Mouse (Mus musculus): ENCODE data around the gene Aen. TPM values are rescaled to one million over a fixed set of nuclear protein-coding genes. Genes with fewer than 3 reads are reported as not detected.

The Aen gene
- total and polyA plus RNA-seq, 3 experiments = 69.1 to 74.2 (median 72.9) TPM

GRCm38 (mm10) chr7:78855044-78855655, 40.5 kb upstream of the Aen start:
- Histone ChIP-seq H3K4me1 (ENCODE audit: control insufficient read depth in 1 of 2, insufficient read depth in 2 of 2) (peaks cover 3% of the 10 kb centered on the region in 2 experiments; a peak in 2 of 4 replicates), H3K27me3 (replicated peaks) (no peaks in the 10 kb centered on the region), H3K9me3 (replicated peaks; ENCODE audit: low read length) (no peaks in the 10 kb centered on the region), H3K4me3 (replicated peaks in 1 of 3; ENCODE audit: low read depth in 2 of 3, low read length in 2 of 3, poor library complexity in 1 of 3) (no peak overlapping the region), H3K27ac (ENCODE audit: insufficient read depth, low read depth) (no peak overlapping the region), H3K36me3 (replicated peaks in 1 of 2; ENCODE audit: control insufficient read depth in 1 of 2, insufficient read depth in 1 of 2, low read length in 1 of 2) (no peaks in the 10 kb centered on the region), H3K79me2 (replicated peaks; ENCODE audit: control insufficient read depth, extremely low read depth, insufficient read depth, poor library complexity, severe bottlenecking) (no peaks in the 10 kb centered on the region), H3K9ac (ENCODE audit: insufficient read depth, low read depth) (no peak overlapping the region), H3K4me2 (ENCODE audit: insufficient read depth, low read depth, poor library complexity, severe bottlenecking) (no peak overlapping the region)
- in situ Hi-C loops (cut with MboI; ENCODE audit: low pct_ligation_motif_present, low pct_unique_long_range_greater_than_20kb, low sequenced_read_pairs) (no loop called here), dilution Hi-C loops (cut with MboI; ENCODE audit: extremely low pct_ligation_motif_present, extremely low pct_unique_long_range_greater_than_20kb, low sequenced_read_pairs) (no loop called here)
- DNase-seq (ENCODE audit: extremely low read depth) = no peak
- no peak for TF ChIP-seq CHD2 (IDR thresholded peaks at IDR 0.05; ENCODE audit: low read length)
- no peak for TF ChIP-seq MAZ (IDR thresholded peaks at IDR 0.05; ENCODE audit: low read depth, low read length)
- no peak for TF ChIP-seq E2F4 (IDR thresholded peaks at IDR 0.05; ENCODE audit: insufficient replicate concordance, low read depth, low read length)
- TF ChIP-seq TBP (conservative IDR thresholded peaks at IDR 0.05; ENCODE audit: low read depth, low read length) = no peak
- no peak for TF ChIP-seq CHD1 (IDR thresholded peaks at IDR 0.05; ENCODE audit: low read depth, low read length)
- TF ChIP-seq JUN (IDR thresholded peaks at IDR 0.05; ENCODE audit: insufficient read depth, low read depth, low read length) = no peak
- TF ChIP-seq RCOR1 (conservative IDR thresholded peaks at IDR 0.05; ENCODE audit: low read depth, low read length) = no peak
- TF ChIP-seq NRF1 (IDR thresholded peaks at IDR 0.05; ENCODE audit: low read depth, low read length) = no peak
- no peak for TF ChIP-seq USF2 (conservative IDR thresholded peaks at IDR 0.05; ENCODE audit: low read depth, low read length)
- TF ChIP-seq ZKSCAN1 (IDR thresholded peaks at IDR 0.05; ENCODE audit: borderline replicate concordance, low read depth, low read length) = no peak
- TF ChIP-seq BHLHE40 (IDR thresholded peaks at IDR 0.05; ENCODE audit: low read depth, low read length) = no peak
- no peak for TF ChIP-seq POLR2A (IDR thresholded peaks at IDR 0.05; ENCODE audit: low read depth, low read length)

- no peaks in the 10 kb centered on the region for H3K27me3 ChIP-seq (replicated peaks)
- DNase-seq (ENCODE audit: extremely low read depth) = no peak
- H3K4me3 ChIP-seq (replicated peaks in 1 of 3; ENCODE audit: low read depth in 2 of 3, low read length in 2 of 3, poor library complexity in 1 of 3) = no peak overlapping the region
- H3K9me3 ChIP-seq (replicated peaks; ENCODE audit: low read length) = no peaks in the 10 kb centered on the region
- no peak overlapping the region for H3K4me2 ChIP-seq (ENCODE audit: insufficient read depth, low read depth, poor library complexity, severe bottlenecking)
- dilution Hi-C loops (cut with MboI; ENCODE audit: extremely low pct_ligation_motif_present, extremely low pct_unique_long_range_greater_than_20kb, low sequenced_read_pairs) (no loop called here), in situ Hi-C loops (cut with MboI; ENCODE audit: low pct_ligation_motif_present, low pct_unique_long_range_greater_than_20kb, low sequenced_read_pairs) (no loop called here)
- H3K79me2 ChIP-seq (replicated peaks; ENCODE audit: control insufficient read depth, extremely low read depth, insufficient read depth, poor library complexity, severe bottlenecking) = no peaks in the 10 kb centered on the region
- H3K9ac ChIP-seq (ENCODE audit: insufficient read depth, low read depth) = no peak overlapping the region
- no peak overlapping the region for H3K27ac ChIP-seq (ENCODE audit: insufficient read depth, low read depth)
- no peaks in the 10 kb centered on the region for H3K36me3 ChIP-seq (replicated peaks in 1 of 2; ENCODE audit: control insufficient read depth in 1 of 2, insufficient read depth in 1 of 2, low read length in 1 of 2)
- H3K4me1 ChIP-seq (ENCODE audit: control insufficient read depth in 1 of 2, insufficient read depth in 2 of 2) = peaks cover 4 to 11% of the 10 kb centered on the region in 2 experiments
- no peak for TF ChIP-seq SIN3A (IDR thresholded peaks at IDR 0.05; ENCODE audit: low read length)
Measured at GRCm38 (mm10) chr7:78863796-78864445, 31.7 kb upstream of the Aen start.

GRCm38 (mm10) chr7:78864446-78864802, 31.2 kb upstream of the Aen start:
- dilution Hi-C loops (cut with MboI; ENCODE audit: extremely low pct_ligation_motif_present, extremely low pct_unique_long_range_greater_than_20kb, low sequenced_read_pairs) = no loop called here
- peaks cover 4 to 11% of the 10 kb centered on the region in 2 experiments for H3K4me1 ChIP-seq (ENCODE audit: control insufficient read depth in 1 of 2, insufficient read depth in 2 of 2)
- in situ Hi-C loops (cut with MboI; ENCODE audit: low pct_ligation_motif_present, low pct_unique_long_range_greater_than_20kb, low sequenced_read_pairs) = no loop called here

More at GRCm38 (mm10) chr7:78864446-78864802, 31.2 kb upstream of the Aen start:
- Histone ChIP-seq H3K9me3 (replicated peaks; ENCODE audit: low read length) (no peaks in the 10 kb centered on the region), H3K36me3 (replicated peaks in 1 of 2; ENCODE audit: control insufficient read depth in 1 of 2, insufficient read depth in 1 of 2, low read length in 1 of 2) (no peaks in the 10 kb centered on the region), H3K9ac (ENCODE audit: insufficient read depth, low read depth) (no peak overlapping the region), H3K4me3 (replicated peaks in 1 of 3; ENCODE audit: low read depth in 2 of 3, low read length in 2 of 3, poor library complexity in 1 of 3) (no peak overlapping the region), H3K27ac (ENCODE audit: insufficient read depth, low read depth) (no peak overlapping the region), H3K79me2 (replicated peaks; ENCODE audit: control insufficient read depth, extremely low read depth, insufficient read depth, poor library complexity, severe bottlenecking) (no peaks in the 10 kb centered on the region), H3K4me2 (ENCODE audit: insufficient read depth, low read depth, poor library complexity, severe bottlenecking) (no peak overlapping the region), H3K27me3 (replicated peaks) (no peaks in the 10 kb centered on the region)
- no peak for TF ChIP-seq POLR2A (IDR thresholded peaks at IDR 0.05; ENCODE audit: low read depth, low read length)
- no peak for TF ChIP-seq SIN3A (IDR thresholded peaks at IDR 0.05; ENCODE audit: low read length)
- no peak for TF ChIP-seq ZKSCAN1 (IDR thresholded peaks at IDR 0.05; ENCODE audit: borderline replicate concordance, low read depth, low read length)
- TF ChIP-seq NRF1 (IDR thresholded peaks at IDR 0.05; ENCODE audit: low read depth, low read length) = no peak
- TF ChIP-seq RAD21 (IDR thresholded peaks at IDR 0.05; ENCODE audit: low read depth, low read length) = no peak
- TF ChIP-seq ELF1 (IDR thresholded peaks at IDR 0.05; ENCODE audit: low read depth, low read length) = no peak
- no peak for TF ChIP-seq USF2 (conservative IDR thresholded peaks at IDR 0.05; ENCODE audit: low read depth, low read length)
- no peak for TF ChIP-seq MXI1 (IDR thresholded peaks at IDR 0.05; ENCODE audit: low read depth, low read length)
- TF ChIP-seq E2F4 (IDR thresholded peaks at IDR 0.05; ENCODE audit: insufficient replicate concordance, low read depth, low read length) = no peak
- TF ChIP-seq TCF12 (IDR thresholded peaks at IDR 0.05; ENCODE audit: low read depth, low read length) = no peak
- no peak for TF ChIP-seq IRF4 (IDR thresholded peaks at IDR 0.05; ENCODE audit: low read depth, low read length)
- no peak for TF ChIP-seq MAFK (IDR thresholded peaks at IDR 0.05; ENCODE audit: insufficient replicate concordance, low read length)
- no peak for TF ChIP-seq TBP (conservative IDR thresholded peaks at IDR 0.05; ENCODE audit: low read depth, low read length)
- TF ChIP-seq ZC3H11A (IDR thresholded peaks at IDR 0.05; ENCODE audit: low read depth, low read length) = no peak
- no peak for DNase-seq (ENCODE audit: extremely low read depth)

Data from CH12.LX (cell line).